Mouse (Mus musculus): ENCODE results near the gene Nxn.
A peak's percentile ranks its signal among the peaks of the same experiment; 100 is the strongest.

Nxn gene

GRCm38 (mm10) chr11:76399587-76400330, 819 bp upstream of the Nxn start:
- DNase-seq: peak; percentile 79

- peak; percentile 71 for DNase-seq
These were observed 585 bp downstream of the Nxn start for GRCm38 (mm10) chr11:76398312-76398797.

- peak; percentile 61 for DNase-seq
These were observed 1.2 kb downstream of the Nxn start for GRCm38 (mm10) chr11:76397650-76398311.

GRCm38 (mm10) chr11:76392996-76393395, 5.9 kb downstream of the Nxn start:
- DNase-seq: no peak

- no peak for DNase-seq
These were observed 6.4 kb downstream of the Nxn start for GRCm38 (mm10) chr11:76392532-76392931.

- no peak for DNase-seq
These were observed 10.2 kb downstream of the Nxn start for GRCm38 (mm10) chr11:76388711-76389110.

- no peak for DNase-seq
These were observed 11.8 kb downstream of the Nxn start for GRCm38 (mm10) chr11:76387097-76387496.

- DNase-seq: no peak
These were observed 13.2 kb downstream of the Nxn start for GRCm38 (mm10) chr11:76385746-76386145.

GRCm38 (mm10) chr11:76385017-76385416, 13.9 kb downstream of the Nxn start:
- no peak for DNase-seq

- no peak for DNase-seq
These were observed 14.6 kb downstream of the Nxn start for GRCm38 (mm10) chr11:76384307-76384706.

GRCm38 (mm10) chr11:76382711-76383324, 16.1 kb downstream of the Nxn start:
- DNase-seq: no peak

GRCm38 (mm10) chr11:76381201-76381885, 17.6 kb downstream of the Nxn start:
- no peak for DNase-seq

GRCm38 (mm10) chr11:76379921-76380544, 18.9 kb downstream of the Nxn start:
- no peak for DNase-seq

- DNase-seq: no peak
These were observed 22.5 kb downstream of the Nxn start for GRCm38 (mm10) chr11:76376425-76376824.

- DNase-seq: no peak
These were observed 24.3 kb downstream of the Nxn start for GRCm38 (mm10) chr11:76374491-76375185.

- peak; percentile 74 for DNase-seq
These were observed 26.4 kb downstream of the Nxn start for GRCm38 (mm10) chr11:76372534-76372933.

GRCm38 (mm10) chr11:76372120-76372519, 26.8 kb downstream of the Nxn start:
- DNase-seq: no peak

- DNase-seq: no peak
These were observed 28.4 kb downstream of the Nxn start for GRCm38 (mm10) chr11:76370491-76370890.

GRCm38 (mm10) chr11:76366720-76367119, 32.2 kb downstream of the Nxn start:
- DNase-seq: no peak

GRCm38 (mm10) chr11:76364038-76364437, 34.9 kb downstream of the Nxn start:
- no peak for DNase-seq

- DNase-seq: no peak
These were observed 35.3 kb downstream of the Nxn start for GRCm38 (mm10) chr11:76363636-76364035.

- DNase-seq: no peak
These were observed 35.8 kb downstream of the Nxn start for GRCm38 (mm10) chr11:76363178-76363577.
